Mouse (Mus musculus) hindbrain, embryonic 11.5 days (tissue): ENCODE data around the gene En2. TPM values are rescaled to one million over a fixed set of nuclear protein-coding genes. Genes with fewer than 3 reads are reported as not detected.

Experiments used
- ATAC-seq: fragments of 200-750 bp; cut with Nextera tagmentation; 2 replicates; pipeline ENCODE4 v1.8.0; 2017; ENCODE audit warnings: mild to moderate bottlenecking, moderate TSS enrichment, moderate library complexity; ENCODE audit not compliant: low FRiP score
- DNase-seq: peaks from one replicate; pipeline ENCODE4 v3.0.0-alpha.2; 2015; ENCODE audit warnings: low spot score
- H3K27ac ChIP-seq: fragments of 300-500 bp; sonication (generic); 2 replicates; pipeline ENCODE4 v1.5.1; 2014; ENCODE audit warnings: mild to moderate bottlenecking, low read depth, low read length
- H3K27me3 ChIP-seq: fragments of 300-500 bp; sonication (generic); 2 replicates; pipeline ENCODE4 v1.6.1; 2014; ENCODE audit warnings: mild to moderate bottlenecking, low read length, moderate library complexity, mixed read lengths; ENCODE audit not compliant: control insufficient read depth, insufficient read depth
- H3K36me3 ChIP-seq: fragments of 300-500 bp; sonication (generic); 2 replicates; pipeline ENCODE4 v1.6.1; 2014; ENCODE audit warnings: mild to moderate bottlenecking, low read length, moderate library complexity, mixed read lengths; ENCODE audit not compliant: control insufficient read depth, insufficient read depth
- H3K4me1 ChIP-seq: fragments of 300-500 bp; sonication (generic); replicated peaks from 2 replicates; pipeline ENCODE4 v1.6.1; 2014; ENCODE audit warnings: low read length, mixed read lengths; ENCODE audit not compliant: control insufficient read depth, insufficient read depth
- H3K4me2 ChIP-seq: fragments of 300-500 bp; sonication (generic); replicated peaks from 2 replicates; pipeline ENCODE4 v1.6.1; 2014; ENCODE audit warnings: mild to moderate bottlenecking, low read depth, low read length
- H3K4me3 ChIP-seq: fragments of 300-500 bp; sonication (generic); 2 replicates; pipeline ENCODE4 v1.5.1; 2014; ENCODE audit warnings: low read depth, low read length
- H3K9ac ChIP-seq: fragments of 300-500 bp; sonication (generic); 2 replicates; pipeline ENCODE4 v1.6.1; 2014; ENCODE audit warnings: low read depth, low read length
- H3K9me3 ChIP-seq: fragments of 300-500 bp; sonication (generic); 2 replicates; pipeline ENCODE4 v1.6.1; 2016; ENCODE audit warnings: low read length; ENCODE audit not compliant: control insufficient read depth
- WGBS: fragments of 180-500 bp; shearing (Covaris S2); extraction: QIAGEN DNeasy Blood & Tissue Kit; methylation state at CpG from one replicate; pipeline ENCODE4 v1.1.7; 2014; 5-methylcytosine and 5-hydroxymethylcytosine counted together
- polyA plus RNA-seq: library from polyadenylated mRNA; unstranded; fragments of >200 nt; fragmentation: Nextera tagmentation; extraction: Ambion mirVana; gene quantifications from 2 replicates; pipeline ENCODE4 v1.2.1, GENCODE M21; 2014

The En2 gene
- polyA plus RNA-seq, 1 experiment from 2014 or later = 1.1 TPM

DNA sequence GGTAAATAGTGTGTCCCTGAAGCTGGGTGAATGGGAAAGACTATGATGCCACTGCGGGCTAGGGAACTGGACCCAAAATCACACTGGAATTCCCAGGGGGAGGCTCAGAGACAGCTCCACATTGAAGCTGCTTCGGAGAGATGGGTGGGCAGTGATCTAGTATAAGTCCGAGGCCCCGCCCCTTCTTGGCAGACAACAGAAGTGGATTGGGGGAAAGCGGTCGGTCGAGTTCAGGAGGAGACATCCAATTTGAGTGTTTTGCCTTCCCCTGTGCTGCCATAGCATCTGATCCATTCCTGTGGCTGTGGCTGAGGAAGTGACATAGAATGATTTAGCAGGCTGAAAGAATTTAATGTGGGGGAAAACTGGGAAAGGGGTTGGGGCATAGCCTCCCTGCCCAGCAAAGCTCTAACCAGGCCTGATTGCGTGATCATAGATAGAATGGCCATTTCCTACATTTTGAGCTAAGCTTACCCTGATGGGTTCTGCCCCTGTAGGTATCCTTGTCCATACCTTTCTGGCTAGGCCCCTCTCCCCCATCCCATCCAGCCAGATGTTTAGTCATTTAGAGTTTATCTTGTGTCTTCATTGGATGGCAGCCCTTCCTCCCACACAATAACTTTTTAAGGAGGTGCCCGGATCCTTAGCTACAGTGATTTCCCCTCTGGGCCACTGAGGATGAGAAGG, 8.3 kb upstream of the En2 start:
- Histone ChIP-seq H3K4me1 (no peaks in the 10 kb centered on the region), H3K27me3 (peaks cover 60% of the 10 kb centered on the region), H3K4me3 (no peak overlapping the region), H3K36me3 (no peaks in the 10 kb centered on the region), H3K9me3 (no peaks in the 10 kb centered on the region), H3K9ac (no peak overlapping the region), H3K4me2 (no peak overlapping the region), H3K27ac (no peak overlapping the region)
- no peak for ATAC-seq
- WGBS = 3% methylated on average over 9 of the region's 9 CpGs
- DNase-seq = no peak

DNA sequence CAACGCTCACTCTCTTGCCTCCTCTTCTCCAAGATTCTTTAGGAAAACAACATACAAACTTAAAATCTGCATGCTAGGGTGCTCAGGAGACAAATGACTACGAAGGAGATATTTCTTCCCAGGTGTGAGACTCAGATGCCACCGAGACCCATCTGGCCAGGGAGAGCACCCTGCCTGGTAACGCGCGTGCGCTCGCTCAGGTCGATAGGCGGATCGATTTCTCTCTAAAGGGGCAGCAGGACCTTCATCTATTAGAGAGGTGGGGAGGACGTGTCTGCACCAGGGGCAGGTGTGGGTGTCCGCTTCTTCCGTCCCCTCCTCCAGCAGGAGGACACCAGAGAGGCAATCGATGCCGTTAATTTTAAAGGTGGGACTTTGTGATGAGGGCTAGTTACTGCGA, 7.7 kb upstream of the En2 start:
- Histone ChIP-seq H3K4me2 (peak overlapping the region; percentile 33), H3K27me3 (peaks cover 61% of the 10 kb centered on the region), H3K4me3 (no peak overlapping the region; the same call in 1 of the 2 replicates), H3K27ac (no peak overlapping the region), H3K9me3 (no peaks in the 10 kb centered on the region), H3K9ac (no peak overlapping the region), H3K4me1 (no peaks in the 10 kb centered on the region), H3K36me3 (no peaks in the 10 kb centered on the region)
- ATAC-seq (0 out of 2 replicates have a peak, but pooled peaks have one; percentile 17), DNase-seq (peak; percentile 32)
- 1% methylated on average over 17 of the region's 17 CpGs for WGBS

DNA sequence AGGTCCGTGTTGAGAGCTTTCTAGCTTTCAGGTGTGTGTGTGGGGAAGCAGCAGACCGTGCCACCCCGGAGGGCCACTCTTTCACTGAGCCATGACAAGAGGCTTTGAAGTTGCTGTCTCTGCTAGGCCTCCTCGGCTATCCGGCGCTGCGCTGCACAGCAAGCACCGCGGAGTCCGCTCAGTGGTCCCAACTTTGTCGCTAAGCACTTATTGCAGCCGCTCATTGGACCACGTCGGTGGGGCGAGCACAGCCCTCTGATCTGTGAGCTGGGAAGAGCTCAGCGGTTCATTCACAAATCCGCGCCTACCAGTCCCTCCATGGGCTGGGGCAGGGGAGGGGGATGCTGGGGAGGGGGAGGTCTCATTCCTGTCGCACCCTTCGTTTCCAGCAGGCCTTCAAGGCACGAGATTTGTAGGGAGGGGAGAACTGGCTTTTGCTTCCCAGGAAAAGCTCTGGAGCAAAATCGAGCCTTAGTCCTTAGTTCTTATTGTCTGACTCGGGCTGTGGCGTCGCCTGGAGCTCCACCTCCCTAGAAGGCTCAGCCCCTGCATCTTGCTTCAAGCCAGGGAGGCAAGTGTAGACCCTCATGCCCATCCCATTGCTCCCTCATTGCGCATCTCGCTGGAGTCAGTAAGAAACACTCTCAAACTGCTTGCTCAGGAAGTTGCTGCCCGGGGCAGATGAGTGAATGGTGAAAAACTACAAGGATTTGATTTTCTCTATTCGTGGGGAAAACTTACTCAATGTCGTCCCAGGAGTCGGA, 7.0 kb upstream of the En2 start:
- H3K9ac ChIP-seq = no peak overlapping the region
- peak overlapping the region; percentile 8; the same call in 1 of the 2 replicates for H3K27ac ChIP-seq
- DNase-seq (peak; percentile 63), ATAC-seq (peak; percentile 65)
- H3K9me3 ChIP-seq = no peaks in the 10 kb centered on the region
- WGBS = under 1% methylated on average over 31 of the region's 31 CpGs
- peak overlapping the region; percentile 33 for H3K4me2 ChIP-seq
- H3K4me1 ChIP-seq = no peaks in the 10 kb centered on the region
- peaks cover 66% of the 10 kb centered on the region for H3K27me3 ChIP-seq
- no peaks in the 10 kb centered on the region for H3K36me3 ChIP-seq
- peak overlapping the region; percentile 12; the same call in 1 of the 2 replicates for H3K4me3 ChIP-seq

DNA sequence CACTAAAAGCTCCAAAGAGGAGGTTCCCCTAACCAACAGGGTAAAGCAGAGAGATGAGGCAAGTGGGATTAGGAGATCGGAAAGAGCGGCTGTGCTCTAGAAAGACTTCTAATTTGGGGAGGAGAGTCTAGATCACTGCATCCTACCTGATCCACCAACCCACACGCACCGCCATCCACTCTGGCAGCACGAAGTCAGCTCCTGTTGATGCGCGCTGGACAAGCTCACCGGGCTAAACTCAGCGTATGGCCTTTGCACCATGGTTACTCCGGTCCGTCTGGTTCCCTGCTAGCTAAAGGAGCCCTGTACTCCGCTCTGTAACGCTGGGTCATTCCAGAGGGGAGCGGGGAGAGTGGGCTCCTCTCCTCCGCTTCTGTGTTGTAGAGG, 6.4 kb upstream of the En2 start:
- WGBS = under 1% methylated on average over 15 of the region's 15 CpGs
- ATAC-seq (no peak), DNase-seq (peak; percentile 55)
- Histone ChIP-seq H3K9ac (no peak overlapping the region), H3K4me3 (no peak overlapping the region), H3K36me3 (no peaks in the 10 kb centered on the region), H3K9me3 (no peaks in the 10 kb centered on the region), H3K4me2 (peak overlapping the region; percentile 17; the same call in 1 of the 2 replicates), H3K27me3 (peaks cover 70% of the 10 kb centered on the region), H3K4me1 (no peaks in the 10 kb centered on the region), H3K27ac (peak overlapping the region; percentile 8; the same call in 1 of the 2 replicates)

DNA sequence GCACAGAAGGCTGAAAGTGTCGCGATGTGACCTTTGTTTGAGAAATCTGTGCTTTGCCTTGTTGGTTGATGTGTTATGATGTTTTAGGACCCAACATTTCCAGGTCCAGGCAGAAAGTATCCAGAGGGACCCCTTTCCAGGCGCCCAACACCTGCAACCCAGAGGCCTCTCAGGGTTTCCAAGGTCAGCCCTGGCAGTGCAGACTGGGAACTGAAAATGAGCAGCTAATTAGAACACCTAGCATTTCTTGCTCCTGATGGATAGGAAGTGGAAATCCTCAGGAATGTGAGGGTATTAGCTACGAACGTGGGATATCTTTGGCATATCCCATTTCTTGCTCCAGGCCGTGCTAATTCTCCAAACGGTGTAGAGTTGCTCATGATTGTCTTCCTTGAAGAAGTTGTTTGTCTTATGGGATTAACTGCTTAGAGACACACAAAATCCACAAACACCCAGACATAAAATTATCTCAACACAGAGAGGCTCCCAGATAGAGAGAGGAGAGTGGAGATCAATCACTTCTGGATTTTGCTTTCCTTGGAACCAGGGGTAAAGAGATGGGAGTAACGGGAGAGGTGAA, 5.5 kb upstream of the En2 start:
- no peak overlapping the region for H3K4me3 ChIP-seq
- H3K27me3 ChIP-seq = peaks cover 77% of the 10 kb centered on the region
- WGBS = 1% methylated on average over 8 of the region's 8 CpGs
- no peaks in the 10 kb centered on the region for H3K9me3 ChIP-seq
- H3K27ac ChIP-seq = no peak overlapping the region
- no peaks in the 10 kb centered on the region for H3K4me1 ChIP-seq
- DNase-seq (peak; percentile 46), ATAC-seq (no peak)
- no peak overlapping the region for H3K4me2 ChIP-seq
- no peaks in the 10 kb centered on the region for H3K36me3 ChIP-seq
- H3K9ac ChIP-seq = no peak overlapping the region

DNA sequence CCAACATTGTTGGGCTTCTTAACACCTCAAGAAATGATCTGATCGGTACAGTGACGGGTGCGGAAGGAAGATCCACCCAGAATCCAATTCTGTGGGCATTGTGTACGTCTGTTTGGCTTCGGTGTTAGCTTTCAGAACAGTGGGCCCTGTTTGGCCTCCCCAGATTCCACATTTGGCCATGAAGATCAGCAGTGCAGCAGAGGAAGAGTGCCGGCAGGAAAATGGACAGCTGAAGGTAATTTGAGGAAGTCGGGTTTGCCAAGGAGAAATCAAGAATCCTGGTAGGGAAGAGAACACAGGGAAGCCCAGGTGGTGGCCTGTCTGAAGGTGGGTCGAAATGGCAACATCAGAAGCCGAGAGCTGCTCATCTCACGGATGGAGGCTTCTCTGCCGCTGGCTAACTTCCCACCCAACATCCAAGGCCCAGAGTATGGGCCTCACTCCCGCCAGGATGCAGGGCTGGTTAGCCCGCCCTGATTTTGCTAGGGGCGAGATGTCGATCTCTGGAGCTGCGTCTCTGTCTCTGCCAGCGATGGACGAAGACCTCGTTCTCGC, 4.0 kb upstream of the En2 start:
- peaks cover 7% of the 10 kb centered on the region for H3K4me1 ChIP-seq
- H3K36me3 ChIP-seq = no peaks in the 10 kb centered on the region
- no peaks in the 10 kb centered on the region for H3K9me3 ChIP-seq
- H3K27me3 ChIP-seq = peaks cover 87% of the 10 kb centered on the region
- ATAC-seq (no peak), DNase-seq (no peak)
- H3K27ac ChIP-seq = no peak overlapping the region
- peak overlapping the region; percentile 18; the same call in 1 of the 2 replicates for H3K4me3 ChIP-seq
- WGBS = 1% methylated on average over 20 of the region's 20 CpGs
- H3K4me2 ChIP-seq = peak overlapping the region; percentile 32
- peak overlapping the region; percentile 42; the same call in 1 of the 2 replicates for H3K9ac ChIP-seq

DNA sequence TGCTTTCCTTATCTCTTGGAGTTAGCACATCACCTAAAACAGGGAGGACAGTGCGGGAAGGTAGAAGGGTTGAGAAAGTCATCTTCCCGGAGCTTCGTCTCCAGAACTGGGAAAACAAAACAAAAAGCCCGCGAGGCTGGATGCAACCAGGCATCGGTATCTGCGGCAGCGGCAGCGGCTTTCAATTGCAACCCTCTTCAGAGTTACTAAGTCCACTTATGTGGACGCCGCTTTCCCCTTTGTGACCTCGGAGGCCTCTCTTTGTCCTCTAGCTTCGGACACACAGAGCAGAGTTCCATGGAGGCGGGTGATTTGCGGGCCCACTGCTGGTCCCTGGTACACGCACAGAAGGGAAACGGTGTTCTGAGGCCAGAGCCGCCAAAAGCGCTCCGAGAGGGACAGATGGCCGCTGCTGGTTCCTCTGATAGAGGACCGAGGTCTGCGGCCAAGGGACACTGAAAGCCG, 3.5 kb upstream of the En2 start:
- Histone ChIP-seq H3K4me2 (peak overlapping the region; percentile 32), H3K9me3 (no peaks in the 10 kb centered on the region), H3K9ac (peak overlapping the region; percentile 42; the same call in 1 of the 2 replicates), H3K27ac (no peak overlapping the region), H3K36me3 (no peaks in the 10 kb centered on the region), H3K4me3 (peak overlapping the region; percentile 18), H3K4me1 (peaks cover 10% of the 10 kb centered on the region), H3K27me3 (peaks cover 87% of the 10 kb centered on the region)
- ATAC-seq = no peak
- WGBS = 0% methylated on average over 24 of the region's 24 CpGs
- peak; percentile 70 for DNase-seq

DNA sequence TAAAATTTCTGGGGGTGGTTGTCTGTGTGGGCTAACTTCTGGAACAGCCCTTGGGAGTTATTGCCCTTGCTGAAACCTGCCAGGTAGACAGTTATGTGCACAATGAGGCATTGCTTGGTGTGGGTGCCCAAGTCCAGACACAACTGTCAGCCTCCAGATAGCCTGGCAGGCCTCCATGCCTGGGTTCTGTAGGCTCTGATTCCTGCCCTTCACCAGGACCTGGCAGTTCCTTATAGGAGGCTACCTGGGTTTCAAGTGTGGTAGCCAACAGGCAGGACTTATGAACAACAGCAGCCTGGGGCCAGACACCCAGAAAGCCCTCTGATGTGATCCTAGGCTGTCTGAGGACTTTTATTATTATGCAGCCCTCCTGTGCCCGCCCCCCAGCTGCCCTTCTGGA, 1.6 kb upstream of the En2 start:
- Histone ChIP-seq H3K27ac (no peak overlapping the region), H3K36me3 (no peaks in the 10 kb centered on the region), H3K9me3 (no peaks in the 10 kb centered on the region), H3K4me2 (no peak overlapping the region; the same call in 1 of the 2 replicates), H3K4me3 (no peak overlapping the region), H3K27me3 (peaks cover 78% of the 10 kb centered on the region), H3K9ac (no peak overlapping the region), H3K4me1 (peaks cover 10% of the 10 kb centered on the region)
- 0% methylated on average over 1 of the region's 1 CpGs for WGBS
- no peak for DNase-seq
- ATAC-seq = no peak
